Mouse (Mus musculus) CH12.LX (cell line): Measurements from ENCODE around the gene Rtn4rl2. TPM values are rescaled to one million over a fixed set of nuclear protein-coding genes. Genes with fewer than 3 reads are reported as not detected.

Source experiments
- DNase-seq: peaks from one replicate; pipeline ENCODE4 v3.0.0-alpha.2; 2013; ENCODE audit errors: extremely low read depth
- H3K27ac ChIP-seq: 2 replicates; pipeline ENCODE4 v1.5.1; 2012; ENCODE audit warnings: low read depth, mild to moderate bottlenecking, control low read depth, moderate library complexity; ENCODE audit not compliant: insufficient read depth
- H3K27me3 ChIP-seq: replicated peaks from 2 replicates; pipeline ENCODE3; 2012; ENCODE audit warnings: inconsistent platforms
- H3K36me3 ChIP-seq, 2 experiments: replicated peaks in 1 of 2; 2 replicates each; pipeline versions ENCODE3 to v1.6.1; 2012; ENCODE audit warnings: inconsistent platforms in 1 of 2, low read length in 1 of 2, mild to moderate bottlenecking in 1 of 2, mixed read lengths in 1 of 2, moderate library complexity in 1 of 2; ENCODE audit not compliant: control insufficient read depth in 1 of 2, insufficient read depth in 1 of 2
- H3K4me1 ChIP-seq, 2 experiments: 2 replicates each; pipeline ENCODE4 v1.6.1; 2012; ENCODE audit warnings: inconsistent platforms in 1 of 2, moderate library complexity in 1 of 2; ENCODE audit not compliant: insufficient read depth in 2 of 2, control insufficient read depth in 1 of 2
- H3K4me2 ChIP-seq: 2 replicates; pipeline ENCODE4 v1.6.1; 2012; ENCODE audit warnings: low read depth, mild to moderate bottlenecking, control low read depth; ENCODE audit not compliant: poor library complexity, insufficient read depth, severe bottlenecking
- H3K4me3 ChIP-seq, 3 experiments: fragments of 150-350 bp in 1 of 3; sonication (generic) in 1 of 3; replicated peaks in 1 of 3; 2 replicates each; pipeline versions ENCODE3 to v1.5.1; 2011 to 2012; ENCODE audit warnings: low read depth in 2 of 3, low read length in 2 of 3, mild to moderate bottlenecking in 2 of 3, moderate library complexity in 2 of 3, control low read depth in 1 of 3, improper control_type of control experiment in 1 of 3, inconsistent platforms in 1 of 3, mixed read lengths in 1 of 3; ENCODE audit not compliant: poor library complexity in 1 of 3
- H3K79me2 ChIP-seq: replicated peaks from 2 replicates; pipeline ENCODE4 v1.6.1; 2012; ENCODE audit warnings: mild to moderate bottlenecking, moderate library complexity; ENCODE audit not compliant: control insufficient read depth, poor library complexity, insufficient read depth, severe bottlenecking; ENCODE audit errors: extremely low read depth
- H3K9ac ChIP-seq: 2 replicates; pipeline ENCODE4 v1.6.1; 2012; ENCODE audit warnings: low read depth, mild to moderate bottlenecking, control low read depth, moderate library complexity; ENCODE audit not compliant: insufficient read depth
- H3K9me3 ChIP-seq: replicated peaks from 2 replicates; pipeline ENCODE3; 2012; ENCODE audit warnings: low read length, inconsistent platforms, mixed read lengths
- CHD1 ChIP-seq: IDR thresholded peaks from 2 replicates; pipeline ENCODE4 v1.6.1; 2012; ENCODE audit warnings: low read depth, low read length, improper control_type of control experiment, inconsistent platforms
- CHD2 ChIP-seq: IDR thresholded peaks from 2 replicates; pipeline ENCODE4 v1.6.1; 2011; ENCODE audit warnings: low read length, improper control_type of control experiment
- E2F4 ChIP-seq: IDR thresholded peaks from 2 replicates; pipeline ENCODE4 v1.6.1; 2011; ENCODE audit warnings: low read depth, low read length, improper control_type of control experiment; ENCODE audit not compliant: insufficient replicate concordance
- ELF1 ChIP-seq: IDR thresholded peaks from 2 replicates; pipeline ENCODE4 v1.6.1; 2014; ENCODE audit warnings: low read depth, mild to moderate bottlenecking, inconsistent platforms, low read length, improper control_type of control experiment
- EP300 ChIP-seq: IDR thresholded peaks from 2 replicates; pipeline ENCODE4 v1.6.1; 2011; ENCODE audit warnings: low read length, improper control_type of control experiment
- HCFC1 ChIP-seq: IDR thresholded peaks from 2 replicates; pipeline ENCODE4 v1.6.1; 2012; ENCODE audit warnings: low read depth, mild to moderate bottlenecking, inconsistent platforms, low read length, improper control_type of control experiment
- KAT2A ChIP-seq: IDR thresholded peaks from 2 replicates; pipeline ENCODE4 v1.6.1; 2012; ENCODE audit warnings: low read length, improper control_type of control experiment, inconsistent platforms; ENCODE audit not compliant: insufficient replicate concordance
- MAFK ChIP-seq: IDR thresholded peaks from 2 replicates; pipeline ENCODE4 v1.6.1; 2011; ENCODE audit warnings: low read length, improper control_type of control experiment; ENCODE audit not compliant: insufficient replicate concordance
- MAZ ChIP-seq: IDR thresholded peaks from 2 replicates; pipeline ENCODE4 v1.6.1; 2012; ENCODE audit warnings: low read depth, mild to moderate bottlenecking, inconsistent platforms, low read length, improper control_type of control experiment, moderate library complexity
- NELFE ChIP-seq: IDR thresholded peaks from 2 replicates; pipeline ENCODE4 v1.6.1; 2011; ENCODE audit warnings: low read depth, low read length, improper control_type of control experiment
- NRF1 ChIP-seq: IDR thresholded peaks from 2 replicates; pipeline ENCODE4 v1.6.1; 2014; ENCODE audit warnings: low read depth, mild to moderate bottlenecking, inconsistent platforms, low read length, improper control_type of control experiment, moderate library complexity
- RAD21 ChIP-seq: IDR thresholded peaks from 2 replicates; pipeline ENCODE4 v1.6.1; 2011; ENCODE audit warnings: low read depth, mild to moderate bottlenecking, low read length, improper control_type of control experiment, moderate library complexity
- SIN3A ChIP-seq: IDR thresholded peaks from 2 replicates; pipeline ENCODE4 v1.6.1; 2012; ENCODE audit warnings: low read length, improper control_type of control experiment, inconsistent platforms
- ZKSCAN1 ChIP-seq: IDR thresholded peaks from 2 replicates; pipeline ENCODE4 v1.6.1; 2012; ENCODE audit warnings: low read depth, inconsistent platforms, low read length, improper control_type of control experiment, borderline replicate concordance
- ZMIZ1 ChIP-seq: IDR thresholded peaks from 2 replicates; pipeline ENCODE4 v1.6.1; 2012; ENCODE audit warnings: low read depth, mild to moderate bottlenecking, inconsistent platforms, low read length, improper control_type of control experiment
- ZNF384 ChIP-seq: IDR thresholded peaks from 2 replicates; pipeline ENCODE4 v1.6.1; 2012; ENCODE audit warnings: low read depth, low read length, improper control_type of control experiment, inconsistent platforms
- dilution Hi-C: fragments of 300-500 bp; cut with MboI; formaldehyde crosslinking; loops from 2 replicates; pipeline ENCODE4 v1.14.3; 2020; ENCODE audit warnings: low sequenced_read_pairs; ENCODE audit not compliant: extremely low pct_unique_long_range_greater_than_20kb, extremely low pct_ligation_motif_present
- in situ Hi-C: fragments of 300-500 bp; cut with MboI; formaldehyde crosslinking; loops from 3 replicates; pipeline ENCODE4 v1.14.3; 2019; ENCODE audit warnings: low sequenced_read_pairs, low pct_ligation_motif_present, low pct_unique_long_range_greater_than_20kb, mixed read lengths
- polyA plus RNA-seq: library from polyadenylated mRNA; unstranded; fragments of >175 nt; gene quantifications from 2 replicates; pipeline ENCODE4 v1.2.1, GENCODE M21; 2012; ENCODE audit warnings: low read depth; ENCODE audit not compliant: insufficient read length
- total RNA-seq, 2 experiments: library from RNA; depleted of rRNA; stranded (reverse); fragments of 300-350 nt in 1 of 2; fragments of >200 nt in 1 of 2; gene quantifications; 2 replicates each; pipeline ENCODE4 v1.2.3; 2012 to 2014

Rtn4rl2 gene
- total and polyA plus RNA-seq, 3 experiments, result not detected

DNA sequence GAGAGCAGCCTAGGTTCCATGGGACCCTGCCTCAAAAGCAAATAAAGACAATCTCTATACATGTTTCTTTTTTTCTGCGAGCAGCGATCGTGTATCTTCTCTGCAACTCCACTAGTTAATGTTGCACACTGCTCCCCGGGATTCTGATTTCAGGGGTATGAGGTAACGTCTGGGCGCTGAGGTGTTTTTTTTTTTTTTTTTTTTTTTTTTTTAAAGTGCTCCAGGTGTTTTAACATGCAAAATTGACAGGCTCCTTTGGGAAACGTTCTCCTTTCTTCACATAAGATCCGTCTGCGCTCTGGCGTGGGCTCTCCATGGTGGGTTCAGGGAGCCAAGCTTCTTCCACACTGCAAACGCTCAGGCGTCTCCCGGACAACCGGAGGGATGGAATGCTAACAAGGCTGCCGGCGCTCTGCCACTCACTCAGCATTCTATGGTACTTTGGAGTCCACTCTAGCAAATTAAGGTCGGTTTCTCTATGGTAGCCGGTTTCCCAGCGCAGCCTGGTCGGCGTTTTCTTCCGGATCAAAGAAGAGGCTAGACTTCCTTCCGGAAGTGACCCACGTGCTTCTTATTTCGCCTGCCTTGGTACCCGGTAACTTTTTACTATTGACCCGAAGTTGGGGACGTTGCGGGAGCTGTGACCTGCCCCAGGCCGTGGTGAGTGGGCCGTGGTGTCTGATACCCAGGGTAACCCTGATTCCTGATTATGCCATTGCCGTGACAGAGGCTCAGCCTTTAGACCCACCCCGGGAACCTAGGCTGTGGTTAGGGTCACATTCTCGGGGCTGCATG, 59.8 kb downstream of the Rtn4rl2 start, which contains the start of gene Timm10 (continued):
- no peak for TF ChIP-seq E2F4
- peak; percentile 96 for TF ChIP-seq HCFC1
- no peak for TF ChIP-seq ZKSCAN1
- TF ChIP-seq CHD2, result peak; percentile 83
- TF ChIP-seq MAZ, result no peak
- TF ChIP-seq NELFE, result peak; percentile 75; the same call in 1 of the 2 replicates
- TF ChIP-seq SIN3A, result peak; percentile 100
- peak; percentile 96 for TF ChIP-seq ZNF384
- TF ChIP-seq, all 38 proteins: peak for 22

DNA sequence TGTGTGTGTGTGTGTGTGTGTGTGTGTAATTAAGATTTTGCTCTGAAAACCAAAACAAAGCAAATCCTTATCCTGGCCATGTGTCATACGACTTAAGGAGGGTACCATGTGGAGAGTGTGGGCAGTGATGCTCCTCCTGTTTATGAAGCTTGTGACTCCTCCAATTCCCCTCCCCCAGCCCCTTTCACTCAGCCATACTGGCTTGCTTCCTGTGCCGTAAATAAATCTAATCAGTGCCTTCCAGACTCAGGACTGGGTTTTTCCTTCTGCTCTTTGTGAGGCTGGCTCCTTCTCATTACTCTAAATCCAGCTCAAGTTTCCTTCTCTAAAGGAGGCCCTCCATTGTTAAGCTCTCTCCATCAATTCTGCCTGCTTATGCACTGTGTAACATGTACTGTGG, 63.3 kb downstream of the Rtn4rl2 start:
- in situ Hi-C loops, result loop anchor here (10.0 kb wide), 1 partner anchor 202 kb away; no protein-coding TSS in a partner anchor
- dilution Hi-C loops, result no loop called here
- no peak for TF ChIP-seq EP300
- no peak for TF ChIP-seq KAT2A
- TF ChIP-seq RAD21, result no peak
- peak overlapping the region; percentile 22 for H3K4me2 ChIP-seq
- DNase-seq, result no peak
- H3K27me3 ChIP-seq, result peaks cover 38% of the 10 kb centered on the region
- H3K27ac ChIP-seq, result no peak overlapping the region
- no peak overlapping the region for H3K4me3 ChIP-seq
- H3K4me1 ChIP-seq, result peaks cover 14 to 18% of the 10 kb centered on the region in 2 experiments
- peaks cover 11% of the 10 kb centered on the region for H3K79me2 ChIP-seq
- no peaks in the 10 kb centered on the region for H3K9me3 ChIP-seq
- no peak overlapping the region; the same call in 1 of the 2 replicates for H3K9ac ChIP-seq
- no peaks in the 10 kb centered on the region for H3K36me3 ChIP-seq

GRCm38 (mm10) chr2:84822552-84822951, 64.0 kb downstream of the Rtn4rl2 start, which contains the start of gene Smtnl1:
Smtnl1 (minus strand) TSS chr2:84822652.
- Histone ChIP-seq H3K4me3 (peak within 1 kb of the TSS in 1 of 3 experiments; percentile 9), H3K36me3 (no peaks in the 10 kb centered on the region), H3K9me3 (no peaks in the 10 kb centered on the region), H3K4me1 (peaks cover 14% of the 10 kb centered on the region in 2 experiments), H3K27me3 (peaks cover 38% of the 10 kb centered on the region), H3K9ac (peak within 1 kb of the TSS; percentile 32; the same call in 1 of the 2 replicates), H3K4me2 (peak within 1 kb of the TSS; percentile 22), H3K27ac (no peak within 1 kb of the TSS), H3K79me2 (peaks cover 5% of the 10 kb centered on the region)
- in situ Hi-C loops (loop anchor here (10.0 kb wide), 1 partner anchor 202 kb away; no protein-coding TSS in a partner anchor), dilution Hi-C loops (no loop called here)
- no peak for DNase-seq
- no peak for TF ChIP-seq NRF1
- TF ChIP-seq ELF1, result no peak
- no peak for TF ChIP-seq ZMIZ1
- TF ChIP-seq MAFK, result no peak
- no peak for TF ChIP-seq CHD1
- TF ChIP-seq ZNF384, result no peak

Other genes with a start within 250 kb of the Rtn4rl2 start
Only the 20 nearest of the 22 such genes appear.
- 0.04 and 0.08 TPM in 2 replicates for gene Btbd18, start 227.6 kb downstream of the Rtn4rl2 start, total RNA-seq (2012; rRNA removed)
- gene Btbd18, start 227.6 kb downstream of the Rtn4rl2 start, total RNA-seq (2014; rRNA removed), result not detected in 2 replicates
- gene Btbd18, start 227.6 kb downstream of the Rtn4rl2 start, polyA plus RNA-seq, result 0.18 and 0.24 TPM in 2 replicates
- 453 and 473 TPM in 2 replicates for gene Selenoh, start 215.9 kb downstream of the Rtn4rl2 start, total RNA-seq (2012; rRNA removed)
- gene Selenoh, start 215.9 kb downstream of the Rtn4rl2 start, total RNA-seq (2014; rRNA removed), result 408 and 428 TPM in 2 replicates
- gene Selenoh, start 215.9 kb downstream of the Rtn4rl2 start, polyA plus RNA-seq, result 275 and 277 TPM in 2 replicates
- gene Gm28635, start 208.7 kb downstream of the Rtn4rl2 start, total RNA-seq (2012; rRNA removed), result not detected in 2 replicates
- gene Gm28635, start 208.7 kb downstream of the Rtn4rl2 start, total RNA-seq (2014; rRNA removed), result not detected in 2 replicates
- not detected in 2 replicates for gene Gm28635, start 208.7 kb downstream of the Rtn4rl2 start, polyA plus RNA-seq
- 10.7 and 12.7 TPM in 2 replicates for gene Med19, start 208.3 kb downstream of the Rtn4rl2 start, total RNA-seq (2012; rRNA removed)
- gene Med19, start 208.3 kb downstream of the Rtn4rl2 start, total RNA-seq (2014; rRNA removed), result 25.6 and 25.9 TPM in 2 replicates
- gene Med19, start 208.3 kb downstream of the Rtn4rl2 start, polyA plus RNA-seq, result 23.1 and 24.7 TPM in 2 replicates
- gene Tmx2, start 207.6 kb downstream of the Rtn4rl2 start, total RNA-seq (2012; rRNA removed), result 58.7 and 76.5 TPM in 2 replicates
- gene Tmx2, start 207.6 kb downstream of the Rtn4rl2 start, total RNA-seq (2014; rRNA removed), result 66.4 and 68.1 TPM in 2 replicates
- 70.4 and 75.5 TPM in 2 replicates for gene Tmx2, start 207.6 kb downstream of the Rtn4rl2 start, polyA plus RNA-seq
- gene Zdhhc5, start 171.5 kb downstream of the Rtn4rl2 start, total RNA-seq (2012; rRNA removed), result 25.4 and 28.5 TPM in 2 replicates
- gene Zdhhc5, start 171.5 kb downstream of the Rtn4rl2 start, total RNA-seq (2014; rRNA removed), result 35.5 and 37.7 TPM in 2 replicates
- 37.6 and 45.5 TPM in 2 replicates for gene Zdhhc5, start 171.5 kb downstream of the Rtn4rl2 start, polyA plus RNA-seq
- gene Clp1, start 159.4 kb downstream of the Rtn4rl2 start, total RNA-seq (2012; rRNA removed), result 32.0 and 42.1 TPM in 2 replicates
- gene Clp1, start 159.4 kb downstream of the Rtn4rl2 start, total RNA-seq (2014; rRNA removed), result 65.2 and 67.1 TPM in 2 replicates
- gene Clp1, start 159.4 kb downstream of the Rtn4rl2 start, polyA plus RNA-seq, result 37.0 and 46.5 TPM in 2 replicates
- 0.25 and 0.59 TPM in 2 replicates for gene Ypel4, start 152.7 kb downstream of the Rtn4rl2 start, total RNA-seq (2012; rRNA removed)
- not detected in 2 replicates for gene Ypel4, start 152.7 kb downstream of the Rtn4rl2 start, total RNA-seq (2014; rRNA removed)
- gene Ypel4, start 152.7 kb downstream of the Rtn4rl2 start, polyA plus RNA-seq, result not detected in 2 replicates
- not detected in 2 replicates for gene Gm19426, start 143.1 kb downstream of the Rtn4rl2 start, total RNA-seq (2012; rRNA removed)
- gene Gm19426, start 143.1 kb downstream of the Rtn4rl2 start, total RNA-seq (2014; rRNA removed), result not detected in 2 replicates
- gene Gm19426, start 143.1 kb downstream of the Rtn4rl2 start, polyA plus RNA-seq, result not detected in 2 replicates
- gene Serping1, start 111.3 kb downstream of the Rtn4rl2 start, total RNA-seq (2012; rRNA removed), result not detected in 2 replicates
- not detected in 2 replicates for gene Serping1, start 111.3 kb downstream of the Rtn4rl2 start, total RNA-seq (2014; rRNA removed)
- not detected in 2 replicates for gene Serping1, start 111.3 kb downstream of the Rtn4rl2 start, polyA plus RNA-seq
- gene Ube2l6, start 87.9 kb downstream of the Rtn4rl2 start, total RNA-seq (2012; rRNA removed), result 1.7 and 2.0 TPM in 2 replicates
- 7.3 and 8.5 TPM in 2 replicates for gene Ube2l6, start 87.9 kb downstream of the Rtn4rl2 start, total RNA-seq (2014; rRNA removed)
- gene Ube2l6, start 87.9 kb downstream of the Rtn4rl2 start, polyA plus RNA-seq, result 4.1 and 5.0 TPM in 2 replicates
- gene Smtnl1, start 64.1 kb downstream of the Rtn4rl2 start, total RNA-seq (2012; rRNA removed), result 0.71 and 1.5 TPM in 2 replicates
- 0.26 TPM in 1 of 2 replicates, not detected in the other for gene Smtnl1, start 64.1 kb downstream of the Rtn4rl2 start, total RNA-seq (2014; rRNA removed)
- gene Smtnl1, start 64.1 kb downstream of the Rtn4rl2 start, polyA plus RNA-seq, result 0.13 and 0.14 TPM in 2 replicates
- gene Timm10, start 59.7 kb downstream of the Rtn4rl2 start, total RNA-seq (2012; rRNA removed), result 81.2 and 99.6 TPM in 2 replicates
- 107 and 115 TPM in 2 replicates for gene Timm10, start 59.7 kb downstream of the Rtn4rl2 start, total RNA-seq (2014; rRNA removed)
- 77.7 and 86.0 TPM in 2 replicates for gene Timm10, start 59.7 kb downstream of the Rtn4rl2 start, polyA plus RNA-seq
- 4.9 and 5.0 TPM in 2 replicates for gene Slc43a1, start 47.9 kb downstream of the Rtn4rl2 start, total RNA-seq (2012; rRNA removed)
- 0.19 TPM in 1 of 2 replicates, not detected in the other for gene Slc43a1, start 47.9 kb downstream of the Rtn4rl2 start, total RNA-seq (2014; rRNA removed)
- 0.30 and 0.71 TPM in 2 replicates for gene Slc43a1, start 47.9 kb downstream of the Rtn4rl2 start, polyA plus RNA-seq
- 121 and 136 TPM in 2 replicates for gene Slc43a3, start 49.9 kb upstream of the Rtn4rl2 start, total RNA-seq (2012; rRNA removed)
- gene Slc43a3, start 49.9 kb upstream of the Rtn4rl2 start, total RNA-seq (2014; rRNA removed), result 163 and 176 TPM in 2 replicates
- 140 and 174 TPM in 2 replicates for gene Slc43a3, start 49.9 kb upstream of the Rtn4rl2 start, polyA plus RNA-seq
- gene Prg2, start 93.8 kb upstream of the Rtn4rl2 start, total RNA-seq (2012; rRNA removed), result 0.81 and 1.5 TPM in 2 replicates
- gene Prg2, start 93.8 kb upstream of the Rtn4rl2 start, total RNA-seq (2014; rRNA removed), result 0.60 and 1.1 TPM in 2 replicates
- gene Prg2, start 93.8 kb upstream of the Rtn4rl2 start, polyA plus RNA-seq, result 0.49 and 0.93 TPM in 2 replicates
- not detected in 2 replicates for gene Prg3, start 101.5 kb upstream of the Rtn4rl2 start, total RNA-seq (2012; rRNA removed)
- not detected in 2 replicates for gene Prg3, start 101.5 kb upstream of the Rtn4rl2 start, total RNA-seq (2014; rRNA removed)
- gene Prg3, start 101.5 kb upstream of the Rtn4rl2 start, polyA plus RNA-seq, result not detected in 2 replicates
- gene Ssrp1, start 150.5 kb upstream of the Rtn4rl2 start, total RNA-seq (2012; rRNA removed), result 241 and 287 TPM in 2 replicates
- 287 and 297 TPM in 2 replicates for gene Ssrp1, start 150.5 kb upstream of the Rtn4rl2 start, total RNA-seq (2014; rRNA removed)
- gene Ssrp1, start 150.5 kb upstream of the Rtn4rl2 start, polyA plus RNA-seq, result 437 and 585 TPM in 2 replicates
- 2.4 and 7.1 TPM in 2 replicates for gene P2rx3, start 150.8 kb upstream of the Rtn4rl2 start, total RNA-seq (2012; rRNA removed)
- gene P2rx3, start 150.8 kb upstream of the Rtn4rl2 start, total RNA-seq (2014; rRNA removed), result 1.7 and 2.2 TPM in 2 replicates
- gene P2rx3, start 150.8 kb upstream of the Rtn4rl2 start, polyA plus RNA-seq, result 3.7 and 4.7 TPM in 2 replicates
- 3.8 and 7.5 TPM in 2 replicates for gene Tnks1bp1, start 161.3 kb upstream of the Rtn4rl2 start, total RNA-seq (2012; rRNA removed)
- gene Tnks1bp1, start 161.3 kb upstream of the Rtn4rl2 start, total RNA-seq (2014; rRNA removed), result 1.5 TPM in 2 replicates
- gene Tnks1bp1, start 161.3 kb upstream of the Rtn4rl2 start, polyA plus RNA-seq, result 3.9 and 4.0 TPM in 2 replicates